Mouse (Mus musculus) heart, embryonic 14.5 days (tissue): ENCODE results near the gene Tspan12. TPM values are rescaled to one million over a fixed set of nuclear protein-coding genes. Genes with fewer than 3 reads are reported as not detected.
"Not testable (repeated sequence)": the region's sequence is repeated elsewhere in the genome, so short reads cannot be mapped to it uniquely, and the experiment has no call there.

Source experiments
- ATAC-seq: fragments of 200-750 bp; cut with Nextera tagmentation; 2 replicates; pipeline ENCODE4 v1.8.0; 2017; ENCODE audit warnings: low read depth, moderate TSS enrichment; ENCODE audit not compliant: insufficient number of reproducible peaks, insufficient read depth, low FRiP score
- H3K27ac ChIP-seq, 2 experiments: fragments of 200-500 bp in 1 of 2; fragments of 300-500 bp in 1 of 2; sonication (generic) in 1 of 2; replicated peaks in 1 of 2; 2 replicates each; pipeline ENCODE4 v1.5.1; 2012 to 2014; ENCODE audit warnings: low read depth in 2 of 2, low read length in 2 of 2, control low read depth in 1 of 2, mild to moderate bottlenecking in 1 of 2, mixed read lengths in 1 of 2; ENCODE audit not compliant: control insufficient read depth in 1 of 2, insufficient read depth in 1 of 2
- H3K27me3 ChIP-seq: fragments of 300-500 bp; sonication (generic); 2 replicates; pipeline ENCODE4 v1.6.1; 2014; ENCODE audit warnings: mild to moderate bottlenecking, low read length, control low read depth; ENCODE audit not compliant: control insufficient read depth, insufficient read depth
- H3K36me3 ChIP-seq: fragments of 300-500 bp; sonication (generic); 2 replicates; pipeline ENCODE4 v1.6.1; 2014; ENCODE audit warnings: mild to moderate bottlenecking, control low read depth, low read length, mixed read lengths; ENCODE audit not compliant: control insufficient read depth, insufficient read depth
- H3K4me1 ChIP-seq, 2 experiments: fragments of 200-500 bp in 1 of 2; fragments of 300-500 bp in 1 of 2; sonication (generic) in 1 of 2; 2 replicates each; pipeline ENCODE4 v1.6.1; 2012 to 2014; ENCODE audit warnings: low read length in 2 of 2, control low read depth in 1 of 2, mixed read lengths in 1 of 2; ENCODE audit not compliant: control insufficient read depth in 2 of 2, insufficient read depth in 2 of 2
- H3K4me2 ChIP-seq: fragments of 300-500 bp; sonication (generic); 2 replicates; pipeline ENCODE4 v1.6.1; 2014; ENCODE audit warnings: mild to moderate bottlenecking, low read length
- H3K4me3 ChIP-seq, 2 experiments: fragments of 200-500 bp in 1 of 2; fragments of 300-500 bp in 1 of 2; sonication (generic) in 1 of 2; 2 replicates each; pipeline ENCODE4 v1.5.1; 2012 to 2014; ENCODE audit warnings: low read length in 2 of 2, mild to moderate bottlenecking in 2 of 2, control low read depth in 1 of 2, low read depth in 1 of 2, moderate library complexity in 1 of 2; ENCODE audit not compliant: control insufficient read depth in 1 of 2, insufficient read depth in 1 of 2
- H3K9ac ChIP-seq: fragments of 300-500 bp; sonication (generic); 2 replicates; pipeline ENCODE4 v1.6.1; 2014; ENCODE audit warnings: mild to moderate bottlenecking, low read length
- H3K9me3 ChIP-seq: fragments of 300-500 bp; sonication (generic); 2 replicates; pipeline ENCODE4 v1.6.1; 2016; ENCODE audit warnings: low read length, control low read depth; ENCODE audit not compliant: control insufficient read depth
- WGBS: fragments of 180-500 bp; shearing (Covaris S2); extraction: QIAGEN DNeasy Blood & Tissue Kit; methylation state at CpG from one replicate; pipeline ENCODE4 v1.1.7; 2014; 5-methylcytosine and 5-hydroxymethylcytosine counted together
- polyA plus RNA-seq: library from polyadenylated mRNA; unstranded; fragments of >200 nt; fragmentation: Nextera tagmentation; extraction: Ambion mirVana; gene quantifications from 2 replicates; pipeline ENCODE4 v1.2.1, GENCODE M21; 2014

Tspan12 gene
- polyA plus RNA-seq: 78.2 and 84.0 TPM in 2 replicates

DNA sequence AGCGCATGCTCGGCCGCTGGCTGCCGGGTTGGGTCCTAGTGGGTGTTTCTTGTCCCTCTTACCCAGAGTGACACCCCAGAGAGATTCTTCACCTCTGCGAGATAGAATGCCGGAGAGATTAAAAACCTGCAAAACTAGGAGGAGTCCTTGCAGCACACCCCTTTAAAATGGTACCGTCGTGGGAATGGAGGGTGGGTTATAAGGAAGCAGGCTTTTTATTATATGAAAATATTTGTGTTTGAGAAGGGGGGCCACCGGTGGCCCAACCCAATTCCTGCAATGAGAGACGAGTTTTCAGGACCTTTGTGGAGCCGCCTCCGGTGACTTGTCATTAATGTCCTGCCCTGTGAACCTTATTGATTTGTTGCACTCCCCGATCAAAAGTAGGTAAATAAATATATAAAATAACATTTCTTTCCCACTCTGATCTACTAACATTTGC, at the start of gene Tspan12:
Gene Tspan12, minus strand, starts transcription at position 172 of the 442 bp plus-strand sequence.
- Histone ChIP-seq H3K9ac (peak within 1 kb of the TSS; percentile 91), H3K9me3 (no peaks in the 10 kb centered on the region), H3K36me3 (peaks cover 16% of the 10 kb centered on the region), H3K4me3 (peak within 1 kb of the TSS; percentile 69 to 83), H3K4me2 (peak within 1 kb of the TSS; percentile 84), H3K4me1 (peaks cover 8% of the 10 kb centered on the region in 2 experiments; a peak in 3 of 4 replicates), H3K27ac (peak within 1 kb of the TSS; percentile 91 to 99), H3K27me3 (no peaks in the 10 kb centered on the region)
- no peak for ATAC-seq
- WGBS: 1% methylated on average over 13 of the region's 13 CpGs

DNA sequence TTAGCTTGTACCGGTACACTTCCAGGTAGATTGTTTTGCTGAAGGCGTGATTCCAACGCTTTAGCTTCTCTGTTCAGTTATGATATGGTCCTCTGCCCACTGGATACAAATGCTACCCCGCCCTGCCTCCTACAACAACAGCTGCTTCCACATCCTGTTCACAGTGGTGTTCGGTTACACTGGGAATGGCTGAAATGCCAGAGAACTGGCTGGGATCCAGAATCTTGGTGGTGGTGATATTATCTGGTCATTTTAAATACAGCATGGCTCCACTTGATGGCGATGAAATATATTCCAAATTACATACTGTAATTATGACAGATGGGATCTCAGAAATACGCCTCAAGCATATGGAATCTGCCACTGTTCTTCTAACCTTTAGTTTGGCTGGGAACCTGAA, 42.1 kb upstream of the Tspan12 start:
- Histone ChIP-seq H3K27ac (no peak overlapping the region), H3K4me1 (peaks cover 3 to 7% of the 10 kb centered on the region in 2 experiments; a peak in 3 of 4 replicates), H3K4me3 (no peak overlapping the region), H3K9ac (no peak overlapping the region), H3K36me3 (no peaks in the 10 kb centered on the region), H3K27me3 (no peaks in the 10 kb centered on the region), H3K9me3 (no peaks in the 10 kb centered on the region), H3K4me2 (no peak overlapping the region)
- ATAC-seq: no peak
- WGBS: 31% methylated on average over 7 of the region's 7 CpGs

DNA sequence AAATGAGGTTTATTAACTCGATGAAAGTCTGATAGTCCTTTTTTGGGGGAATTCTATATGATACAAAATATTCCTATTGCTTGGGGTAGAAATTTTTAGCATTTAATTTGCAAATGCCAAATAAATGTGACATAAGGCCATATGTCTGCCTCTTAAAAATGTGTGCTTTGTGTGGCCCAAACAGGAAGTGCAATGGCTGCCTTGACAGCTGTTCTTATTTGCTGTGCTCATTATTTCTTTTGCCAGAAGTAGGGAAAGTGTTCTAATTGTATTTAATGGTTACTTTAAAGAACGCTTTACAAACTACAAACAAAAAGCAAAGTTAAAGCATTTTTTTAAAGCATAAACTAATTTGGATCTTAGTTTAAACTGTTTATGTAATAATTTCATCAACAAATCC, 36.8 kb upstream of the Tspan12 start:
- Histone ChIP-seq H3K27ac (no peak overlapping the region), H3K9me3 (no peaks in the 10 kb centered on the region), H3K4me2 (no peak overlapping the region), H3K4me1 (peaks cover 0 to 2% of the 10 kb centered on the region in 2 experiments; a peak in 1 of 4 replicates), H3K27me3 (no peaks in the 10 kb centered on the region), H3K4me3 (no peak overlapping the region), H3K9ac (no peak overlapping the region), H3K36me3 (no peaks in the 10 kb centered on the region)
- 86% methylated on average over 2 of the region's 2 CpGs for WGBS
- no peak for ATAC-seq

DNA sequence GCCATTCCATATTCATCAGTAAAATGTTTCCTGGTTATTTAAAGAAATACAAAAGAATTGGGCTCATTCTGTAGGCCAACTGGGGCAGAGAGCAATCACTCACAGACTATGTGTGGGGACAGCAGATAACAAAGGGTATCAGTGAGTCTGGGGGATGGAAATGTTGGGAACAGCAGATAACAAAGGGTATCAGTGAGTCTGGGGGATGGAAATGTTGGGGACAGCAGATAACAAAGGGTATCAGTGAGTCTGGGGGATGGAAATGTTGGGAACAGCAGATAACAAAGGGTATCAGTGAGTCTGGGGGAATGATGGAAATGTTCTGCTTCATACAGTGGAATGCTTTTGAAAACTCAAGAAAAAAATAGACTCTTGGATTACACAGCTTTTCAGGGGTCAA, 35.7 kb upstream of the Tspan12 start:
- not testable (repeated sequence) for H3K4me3 ChIP-seq, H3K9ac ChIP-seq, H3K4me2 ChIP-seq, ATAC-seq, H3K4me1 ChIP-seq, H3K9me3 ChIP-seq, H3K27ac ChIP-seq, H3K27me3 ChIP-seq, H3K36me3 ChIP-seq

- 66% methylated on average over 6 of the region's 6 CpGs for WGBS
- Histone ChIP-seq H3K27ac (no peak overlapping the region), H3K4me1 (no peaks in the 10 kb centered on the region), H3K9me3 (no peaks in the 10 kb centered on the region), H3K4me2 (no peak overlapping the region), H3K27me3 (no peaks in the 10 kb centered on the region), H3K9ac (no peak overlapping the region), H3K36me3 (no peaks in the 10 kb centered on the region), H3K4me3 (no peak overlapping the region)
- no peak for ATAC-seq
Observed at GRCm38 (mm10) chr6:21879496-21879895, 27.2 kb upstream of the Tspan12 start.

DNA sequence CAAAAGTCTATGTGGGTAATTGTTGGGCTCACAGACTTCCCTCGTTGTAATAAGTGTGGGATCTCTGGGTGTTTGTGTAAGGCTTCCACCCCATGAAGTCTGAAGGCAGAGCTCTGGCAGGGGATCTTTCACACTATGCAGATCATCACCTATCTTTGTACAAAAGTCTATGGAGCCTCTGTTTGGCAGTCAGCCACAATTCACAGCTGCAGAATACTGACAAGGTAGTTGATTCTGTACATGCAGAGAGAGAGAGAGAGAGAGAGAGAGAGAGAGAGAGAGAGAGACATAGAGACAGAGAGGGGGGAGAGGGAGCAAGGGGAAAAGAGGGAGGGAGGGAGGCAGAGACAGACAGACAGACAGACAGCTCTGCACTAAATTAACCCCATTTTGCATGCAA, 15.0 kb upstream of the Tspan12 start:
- WGBS: 9% methylated on average over 1 of the region's 1 CpGs
- Histone ChIP-seq H3K9ac (no peak overlapping the region), H3K4me2 (no peak overlapping the region), H3K4me1 (peaks cover 2 to 14% of the 10 kb centered on the region in 2 experiments), H3K36me3 (no peaks in the 10 kb centered on the region), H3K4me3 (no peak overlapping the region), H3K9me3 (no peaks in the 10 kb centered on the region), H3K27me3 (no peaks in the 10 kb centered on the region), H3K27ac (no peak overlapping the region)
- ATAC-seq: peak; percentile 56; the same call in 1 of the 2 replicates

GRCm38 (mm10) chr6:21864179-21864578, 11.9 kb upstream of the Tspan12 start:
- Histone ChIP-seq H3K4me2 (no peak overlapping the region), H3K9ac (no peak overlapping the region), H3K27ac (no peak overlapping the region), H3K36me3 (no peaks in the 10 kb centered on the region), H3K4me3 (no peak overlapping the region), H3K9me3 (no peaks in the 10 kb centered on the region), H3K27me3 (no peaks in the 10 kb centered on the region), H3K4me1 (peaks cover 2 to 14% of the 10 kb centered on the region in 2 experiments)
- ATAC-seq: no peak
- 61% methylated on average over 8 of the region's 8 CpGs for WGBS

GRCm38 (mm10) chr6:21863561-21863960, 11.2 kb upstream of the Tspan12 start:
- no peak overlapping the region for H3K4me2 ChIP-seq
- H3K36me3 ChIP-seq: no peaks in the 10 kb centered on the region
- no peaks in the 10 kb centered on the region for H3K27me3 ChIP-seq
- no peak overlapping the region for H3K27ac ChIP-seq
- H3K9me3 ChIP-seq: no peaks in the 10 kb centered on the region
- ATAC-seq: no peak
- WGBS: 28% methylated on average over 1 of the region's 1 CpGs
- H3K4me1 ChIP-seq: peaks cover 2 to 14% of the 10 kb centered on the region in 2 experiments
- H3K4me3 ChIP-seq: no peak overlapping the region
- no peak overlapping the region for H3K9ac ChIP-seq
